ENCODE assay signal across 9 mouse cellular contexts in the genomic region with DNA sequence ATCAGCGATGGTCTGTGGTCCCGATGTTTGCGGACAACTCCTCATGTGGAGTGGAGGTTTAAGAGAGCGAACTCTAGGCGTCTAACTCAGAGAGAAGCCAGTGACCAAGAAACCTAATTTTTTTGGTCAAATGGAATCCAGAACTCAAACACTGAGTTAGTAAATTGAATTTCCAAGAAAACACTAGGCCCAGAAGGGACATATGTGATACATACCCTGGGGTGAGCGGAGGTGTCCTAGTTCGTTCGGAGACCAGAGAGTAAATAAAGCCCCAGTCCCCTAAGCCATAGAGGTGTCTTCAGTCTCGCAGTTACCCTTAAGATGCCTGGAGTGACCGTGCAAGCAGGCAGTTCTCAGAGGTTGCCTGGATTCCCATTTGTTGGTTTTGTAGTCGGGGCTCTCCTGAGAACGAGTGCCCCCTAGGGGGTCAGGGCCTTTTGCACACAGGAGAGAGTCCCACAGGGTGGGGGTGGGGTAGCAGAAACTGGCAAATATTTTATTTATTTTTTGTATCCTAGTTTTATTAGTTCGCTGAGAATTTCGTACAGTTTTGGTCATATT. TPM values are rescaled to one million over a fixed set of nuclear protein-coding genes. Genes with fewer than 3 reads are reported as not detected.
DNase-seq lines count a peak whose midpoint lies in the region; ATAC-seq lines count a peak whose summit lies in the region.
"Had no signal": no experiment of that assay in that cellular context is flagged by ENCODE, and none has a peak within 500 bp of the region (broad histone marks: within the 10 kb centered on the region; RNA-seq: fewer than 3 reads in every experiment).

No protein-coding gene starts in this region.

- intact Hi-C loops in heart, postnatal 36 days (cut with DNase I), result no loop called here

- H3K4me3 ChIP-seq in heart, embryonic 11.5 days (ENCODE audit: low read depth, low read length), result peak overlapping the region; percentile 61
- H3K4me3 ChIP-seq in forebrain, embryonic 15.5 days, result peak overlapping the region; percentile 46
- H3K4me3 ChIP-seq in limb, embryonic 11.5 days (ENCODE audit: low read depth, low read length), result peak overlapping the region; percentile 46
- peak overlapping the region; percentile 56 for H3K4me3 ChIP-seq in midbrain, embryonic 12.5 days

- H3K4me1 ChIP-seq in heart, embryonic 11.5 days (ENCODE audit: control insufficient read depth, insufficient read depth, low read length), result no peaks in the 10 kb centered on the region; the same call in 1 of the 2 replicates
- peaks cover 21% of the 10 kb centered on the region for H3K4me1 ChIP-seq in forebrain, embryonic 15.5 days
- peaks cover 3% of the 10 kb centered on the region; the same call in 1 of the 2 replicates for H3K4me1 ChIP-seq in limb, embryonic 11.5 days (ENCODE audit: control insufficient read depth, insufficient read depth, low read length)
- peaks cover 16% of the 10 kb centered on the region for H3K4me1 ChIP-seq in midbrain, embryonic 12.5 days

- no peak overlapping the region for H3K9ac ChIP-seq in heart, embryonic 11.5 days (ENCODE audit: low read depth, low read length)
- no peak overlapping the region for H3K9ac ChIP-seq in forebrain, embryonic 15.5 days (replicated peaks)
- no peak overlapping the region for H3K9ac ChIP-seq in limb, embryonic 11.5 days (ENCODE audit: low read length)
- no peak overlapping the region for H3K9ac ChIP-seq in midbrain, embryonic 12.5 days (replicated peaks)

- H3K4me2 ChIP-seq in heart, embryonic 11.5 days, result peak overlapping the region; percentile 97
- H3K4me2 ChIP-seq in forebrain, embryonic 15.5 days (replicated peaks), result peak overlapping the region; percentile 96
- H3K4me2 ChIP-seq in limb, embryonic 11.5 days (ENCODE audit: low read depth, severe bottlenecking), result peak overlapping the region; percentile 95
- H3K4me2 ChIP-seq in midbrain, embryonic 12.5 days (replicated peaks), result peak overlapping the region; percentile 98

- H3K9me3 ChIP-seq in heart, embryonic 11.5 days (replicated peaks; ENCODE audit: control insufficient read depth, low read length), result no peaks in the 10 kb centered on the region
- H3K9me3 ChIP-seq in forebrain, embryonic 15.5 days, result no peaks in the 10 kb centered on the region
- H3K9me3 ChIP-seq in limb, embryonic 11.5 days (ENCODE audit: control insufficient read depth, low read length), result no peaks in the 10 kb centered on the region
- H3K9me3 ChIP-seq in midbrain, embryonic 12.5 days, result no peaks in the 10 kb centered on the region

- ATAC-seq in heart, embryonic 11.5 days (replicated peaks; ENCODE audit: insufficient number of reproducible peaks, low FRiP score, low TSS enrichment), result no peak
- ATAC-seq in forebrain, embryonic 15.5 days (replicated peaks), result no peak
- no peak for ATAC-seq in limb, embryonic 11.5 days (ENCODE audit: insufficient number of reproducible peaks, low FRiP score, low TSS enrichment, low read depth)
- ATAC-seq in midbrain, embryonic 12.5 days (ENCODE audit: low FRiP score, low read depth), result no peak

- 4% methylated on average over 14 of the region's 14 CpGs for WGBS in heart, embryonic 11.5 days (ENCODE audit: insufficient replicate concordance)
- WGBS in forebrain, embryonic 15.5 days, result 5% methylated on average over 14 of the region's 14 CpGs
- 5% methylated on average over 14 of the region's 14 CpGs for WGBS in limb, embryonic 11.5 days
- WGBS in midbrain, embryonic 12.5 days, result 3% methylated on average over 14 of the region's 14 CpGs

- DNase-seq in heart, postnatal 36 days, result no peak
- peak; percentile 68 for DNase-seq in limb, embryonic 11.5 days (ENCODE audit: low spot score)
- peak; percentile 65 for DNase-seq in thymus, postnatal 25 days
- DNase-seq in frontal cortex, postnatal 36 days (ENCODE audit: low spot score in 2 of 2), result no peak
- DNase-seq in cerebellum, adult 11-12 months, result no peak

- no peak overlapping the region for H3K27ac ChIP-seq in heart, embryonic 11.5 days (ENCODE audit: low read depth, low read length)
- H3K27ac ChIP-seq in forebrain, embryonic 15.5 days (replicated peaks), result no peak overlapping the region
- no peak overlapping the region for H3K27ac ChIP-seq in limb, embryonic 11.5 days (replicated peaks; ENCODE audit: low read depth, low read length)
- H3K27ac ChIP-seq in midbrain, embryonic 12.5 days (replicated peaks), result no peak overlapping the region

- H3K36me3 ChIP-seq in heart, embryonic 11.5 days (ENCODE audit: control insufficient read depth, insufficient read depth, low read length), result no peaks in the 10 kb centered on the region
- no peaks in the 10 kb centered on the region for H3K36me3 ChIP-seq in forebrain, embryonic 15.5 days
- H3K36me3 ChIP-seq in limb, embryonic 11.5 days (ENCODE audit: control insufficient read depth, insufficient read depth, low read length), result no peaks in the 10 kb centered on the region
- H3K36me3 ChIP-seq in midbrain, embryonic 12.5 days, result no peaks in the 10 kb centered on the region

- H3K27me3 ChIP-seq in heart, embryonic 11.5 days (ENCODE audit: control insufficient read depth, insufficient read depth, low read length), result peaks cover 22% of the 10 kb centered on the region
- H3K27me3 ChIP-seq in forebrain, embryonic 15.5 days, result peaks cover 18% of the 10 kb centered on the region
- peaks cover 7% of the 10 kb centered on the region; the same call in 1 of the 2 replicates for H3K27me3 ChIP-seq in limb, embryonic 11.5 days (ENCODE audit: control insufficient read depth, insufficient read depth, low read length)
- peaks cover 28% of the 10 kb centered on the region for H3K27me3 ChIP-seq in midbrain, embryonic 12.5 days

RNA-seq across cellular contexts. Expression of a gene that starts 6.4 kb away (rescaled TPM):
- polyA plus RNA-seq in heart, embryonic 11.5 days (2014; fragmentation: Nextera tagmentation; extraction: Ambion mirVana), result 11.7 and 13.5 TPM in 2 replicates
- 10 to 100 TPM; 14.8 to 32.7 TPM for total RNA-seq in heart, postnatal 36 days (2021)
- 0.86 and 1.2 TPM in 2 replicates for polyA plus RNA-seq in forebrain, embryonic 15.5 days (2015; fragmentation: Nextera tagmentation; extraction: Ambion mirVana)
- 3.7 and 4.5 TPM in 2 replicates for polyA plus RNA-seq in limb, embryonic 11.5 days (2014; fragmentation: Nextera tagmentation; extraction: Ambion mirVana)
- 2.6 and 3.2 TPM in 2 replicates for polyA plus RNA-seq in midbrain, embryonic 12.5 days (2016; fragmentation: Nextera tagmentation; extraction: Ambion mirVana)
- total RNA-seq: MEL had no signal

RNA-seq across cellular contexts. Expression of a gene that starts 23.7 kb away (rescaled TPM):
- polyA plus RNA-seq in heart, embryonic 11.5 days (2014; fragmentation: Nextera tagmentation; extraction: Ambion mirVana), result not detected in 2 replicates
- 10 to 100 TPM; 21.8 to 44.6 TPM for total RNA-seq in heart, postnatal 36 days (2021)
- polyA plus RNA-seq in forebrain, embryonic 15.5 days (2015; fragmentation: Nextera tagmentation; extraction: Ambion mirVana), result 0.23 TPM in 1 of 2 replicates, not detected in the other
- not detected in 2 replicates for polyA plus RNA-seq in limb, embryonic 11.5 days (2014; fragmentation: Nextera tagmentation; extraction: Ambion mirVana)
- polyA plus RNA-seq in midbrain, embryonic 12.5 days (2016; fragmentation: Nextera tagmentation; extraction: Ambion mirVana), result 0.37 TPM in 1 of 2 replicates, not detected in the other
- total RNA-seq: MEL had no signal

RNA-seq across cellular contexts. Expression of a gene that starts 25.2 kb away (rescaled TPM):
- polyA plus RNA-seq in heart, embryonic 11.5 days (2014; fragmentation: Nextera tagmentation; extraction: Ambion mirVana), result not detected in 2 replicates
- total RNA-seq in heart, postnatal 36 days (2021), result under 1 TPM; 0.83 to 0.84 TPM
- polyA plus RNA-seq in forebrain, embryonic 15.5 days (2015; fragmentation: Nextera tagmentation; extraction: Ambion mirVana), result 0.20 TPM in 1 of 2 replicates, not detected in the other
- not detected in 2 replicates for polyA plus RNA-seq in limb, embryonic 11.5 days (2014; fragmentation: Nextera tagmentation; extraction: Ambion mirVana)
- polyA plus RNA-seq in midbrain, embryonic 12.5 days (2016; fragmentation: Nextera tagmentation; extraction: Ambion mirVana), result not detected in 2 replicates

RNA-seq across cellular contexts. Expression of a gene that starts 41.8 kb away (rescaled TPM):
- polyA plus RNA-seq in heart, embryonic 11.5 days (2014; fragmentation: Nextera tagmentation; extraction: Ambion mirVana), result 1.5 and 2.3 TPM in 2 replicates
- total RNA-seq in heart, postnatal 36 days (2021), result 10 to 100 TPM; 20.6 to 43.5 TPM
- polyA plus RNA-seq in forebrain, embryonic 15.5 days (2015; fragmentation: Nextera tagmentation; extraction: Ambion mirVana), result 1.1 and 1.6 TPM in 2 replicates
- polyA plus RNA-seq in limb, embryonic 11.5 days (2014; fragmentation: Nextera tagmentation; extraction: Ambion mirVana), result 1.1 and 2.1 TPM in 2 replicates
- polyA plus RNA-seq in midbrain, embryonic 12.5 days (2016; fragmentation: Nextera tagmentation; extraction: Ambion mirVana), result 1.7 and 2.0 TPM in 2 replicates

Comparison
In these comparisons a context has a peak if more than half of its experiments do, and no peak if none do; other contexts are left out.
1. DNase-seq: peak in limb, embryonic 11.5 days (single experiment) and thymus, postnatal 25 days (single experiment); none in heart, postnatal 36 days (0 of 2), frontal cortex, postnatal 36 days (0 of 2) and cerebellum, adult 11-12 months (single experiment).
2. Peak in every context shown above with its lines, with median percentiles within 50 percentile points of each other: H3K4me2 ChIP-seq and H3K4me3 ChIP-seq.